Mouse (Mus musculus): Measurements from ENCODE around the gene Tenm3. TPM values are rescaled to one million over a fixed set of nuclear protein-coding genes. Genes with fewer than 3 reads are reported as not detected.

Tenm3 gene
- total RNA-seq, 2 experiments from 2014 or later: 122 to 147 TPM

DNA sequence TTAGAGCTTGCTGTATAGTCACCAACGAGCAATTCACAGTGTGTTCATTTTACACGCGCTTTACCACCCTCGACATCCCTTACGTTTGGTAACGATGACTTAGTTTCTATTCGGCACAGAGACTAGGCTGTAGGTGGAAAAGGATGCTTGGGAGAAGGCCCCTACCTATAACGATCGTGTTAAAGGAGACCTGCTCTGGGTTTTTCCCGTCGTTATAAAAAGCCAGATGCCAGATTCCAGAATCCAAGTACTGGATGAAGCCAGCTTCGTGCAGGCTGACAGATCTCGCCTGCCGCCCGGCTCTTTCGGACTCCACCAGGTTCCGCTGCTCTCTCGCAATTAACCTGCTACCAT is 500.7 kb downstream of the Tenm3 start:
- DNase-seq (ENCODE audit: low spot score in 2 of 2): no peak

DNA sequence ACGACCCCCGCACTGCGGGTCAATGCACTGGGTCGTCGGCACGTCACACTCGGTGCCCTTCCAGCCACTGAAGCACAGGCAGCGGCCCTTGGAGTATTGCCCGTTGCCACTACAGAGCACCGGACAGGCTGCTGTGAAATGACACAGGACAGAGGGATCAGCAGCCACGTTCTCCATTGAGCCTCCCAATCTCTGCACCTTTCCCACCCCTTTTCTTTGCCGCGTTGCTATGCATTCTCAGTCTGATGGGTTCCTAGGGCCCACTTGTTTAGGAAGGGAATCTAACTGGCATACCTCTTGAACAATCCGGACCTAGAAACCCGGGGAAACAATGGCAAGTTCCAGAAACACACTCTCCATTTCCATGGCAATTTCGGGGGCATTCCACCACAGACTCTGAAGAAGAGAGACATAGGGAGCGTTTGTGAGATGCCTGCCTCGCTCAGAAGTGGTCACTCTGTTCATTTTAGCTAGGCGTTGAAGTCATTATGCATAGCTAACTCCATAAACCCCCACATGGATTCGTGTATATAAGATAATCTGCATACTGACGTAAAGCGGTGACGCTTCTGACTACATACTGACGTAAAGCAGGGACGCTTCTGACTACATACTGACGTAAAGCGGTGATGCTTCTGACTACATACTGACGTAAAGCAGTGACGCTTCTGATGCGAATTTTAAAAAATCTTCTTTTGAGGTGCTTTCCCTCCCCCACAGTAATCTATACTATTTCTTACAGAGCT is 501.3 kb downstream of the Tenm3 start:
- peak in 1 of 2 experiments; percentile 24 for DNase-seq (ENCODE audit: low spot score in 2 of 2)

DNA sequence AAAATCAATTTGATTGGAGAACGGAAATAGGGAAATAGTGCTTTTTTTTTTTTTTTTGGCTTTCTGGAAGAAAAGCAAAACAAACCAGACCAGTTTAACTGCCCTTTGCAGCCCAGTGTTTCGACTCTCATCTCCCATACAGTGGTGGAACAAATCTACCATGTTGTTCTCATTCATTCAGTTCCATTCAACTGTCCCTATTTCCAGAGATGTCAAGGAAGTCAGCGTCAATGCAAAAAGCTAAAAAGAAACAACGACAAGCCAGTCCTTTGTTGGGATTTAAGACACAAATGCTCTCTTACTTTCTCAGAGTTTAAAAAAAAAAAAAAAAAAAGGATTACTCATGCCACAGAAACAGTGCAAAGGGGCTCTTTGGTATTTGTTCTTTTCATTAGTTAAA is 502.1 kb downstream of the Tenm3 start:
- no peak for DNase-seq (ENCODE audit: low spot score in 2 of 2)

DNA sequence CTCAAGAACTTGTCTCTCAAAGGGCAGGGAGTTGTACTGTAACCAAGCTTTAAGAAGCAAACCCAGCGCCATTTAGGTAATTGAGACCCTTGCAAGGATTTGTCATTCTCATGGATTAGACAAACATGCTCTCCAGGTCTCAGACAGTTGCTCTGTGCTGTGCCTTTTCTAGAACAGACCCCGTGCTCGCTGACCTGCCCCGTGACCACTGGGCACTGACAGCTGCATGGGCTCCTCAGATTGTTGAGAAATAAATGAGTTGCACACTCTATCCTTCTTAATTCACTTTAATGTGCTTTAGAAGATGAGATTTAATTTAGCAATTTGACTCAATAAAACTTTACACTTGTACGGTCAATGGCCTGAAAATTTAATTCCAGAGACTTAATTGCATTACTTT is 502.5 kb downstream of the Tenm3 start:
- DNase-seq (ENCODE audit: low spot score in 2 of 2): no peak

DNA sequence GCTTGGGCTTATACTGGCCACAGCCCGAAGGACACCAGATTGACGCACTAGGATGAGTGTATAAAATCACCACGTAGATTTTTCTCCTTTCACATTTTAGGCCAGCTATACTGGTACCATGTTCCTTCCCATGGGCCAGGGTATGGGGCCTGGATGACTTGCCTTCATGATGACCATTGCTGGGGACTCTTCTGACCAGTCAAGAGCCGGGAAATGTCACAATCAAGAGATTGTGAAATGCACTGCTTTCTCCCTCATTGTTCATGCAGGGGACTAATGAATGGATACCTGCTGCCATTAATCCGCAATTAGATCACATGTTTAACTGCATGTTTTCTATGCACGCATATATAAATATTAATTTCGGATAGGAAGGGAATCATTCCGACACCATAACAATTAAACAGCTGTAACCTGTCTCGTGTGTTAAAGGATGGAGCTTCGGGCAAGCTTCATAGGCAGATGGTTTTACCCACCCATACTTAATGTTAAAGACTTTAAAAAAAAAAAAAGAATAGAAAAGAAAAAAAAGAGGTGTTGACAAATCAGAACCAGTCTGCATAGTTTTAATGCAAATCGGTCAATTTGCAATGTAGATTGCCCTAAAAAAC is 521.0 kb downstream of the Tenm3 start:
- no peak for DNase-seq (ENCODE audit: low spot score in 2 of 2)

DNA sequence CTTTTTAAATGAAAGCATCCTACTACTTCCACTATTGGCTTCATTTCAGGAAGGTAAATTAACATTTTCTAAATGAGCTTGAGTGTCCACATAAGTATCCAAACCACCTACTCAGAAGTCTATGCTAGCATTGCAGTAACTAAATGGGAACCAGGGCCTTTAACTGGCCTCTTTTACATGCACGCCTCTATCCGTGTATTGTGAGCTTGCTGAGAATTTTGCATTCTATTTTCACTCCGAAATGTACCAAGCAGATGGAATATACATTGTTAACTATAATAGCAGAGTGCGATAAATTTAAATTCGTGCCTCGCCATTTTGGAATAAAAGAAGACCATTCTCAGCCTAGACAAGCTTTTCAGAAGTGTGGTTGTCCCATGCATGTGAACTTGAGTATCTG is 521.5 kb downstream of the Tenm3 start:
- DNase-seq (ENCODE audit: low spot score in 2 of 2): no peak

DNA sequence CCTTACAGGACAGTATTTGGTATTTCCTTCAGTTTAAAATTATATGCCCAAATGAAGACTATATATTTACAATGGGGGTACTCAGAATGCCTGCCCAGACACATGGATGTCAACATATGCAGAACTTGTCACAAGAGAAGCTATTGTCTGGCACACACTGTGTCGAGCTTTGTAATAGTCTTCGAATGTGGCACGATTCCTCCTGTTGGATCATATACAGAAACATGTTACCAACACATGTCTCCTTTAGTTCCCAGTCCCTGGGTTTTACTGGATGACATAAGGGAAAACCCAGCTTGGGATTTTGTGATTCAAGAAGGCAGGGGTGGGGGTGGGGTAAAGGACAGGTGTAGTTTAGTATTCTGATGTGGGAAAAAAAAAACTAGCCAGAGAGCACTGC is 524.1 kb downstream of the Tenm3 start:
- peak in 1 of 2 experiments; percentile 23 for DNase-seq (ENCODE audit: low spot score in 2 of 2)

- DNase-seq (ENCODE audit: low spot score in 2 of 2): no peak
These were observed 526.3 kb downstream of the Tenm3 start for GRCm38 (mm10) chr8:48317498-48317897.

GRCm38 (mm10) chr8:48315605-48316004 is 528.1 kb downstream of the Tenm3 start:
- no peak for DNase-seq (ENCODE audit: low spot score in 2 of 2)

- no peak for DNase-seq (ENCODE audit: low spot score in 2 of 2)
These were observed 529.8 kb downstream of the Tenm3 start for GRCm38 (mm10) chr8:48313985-48314368.

GRCm38 (mm10) chr8:48313210-48313984 is 530.4 kb downstream of the Tenm3 start:
- no peak for DNase-seq (ENCODE audit: low spot score in 2 of 2)

- DNase-seq (ENCODE audit: low spot score in 2 of 2): no peak
These were observed 532.0 kb downstream of the Tenm3 start for GRCm38 (mm10) chr8:48311706-48312105.

GRCm38 (mm10) chr8:48310240-48310849 is 533.4 kb downstream of the Tenm3 start:
- no peak for DNase-seq (ENCODE audit: low spot score in 2 of 2)

GRCm38 (mm10) chr8:48309191-48309987 is 534.4 kb downstream of the Tenm3 start:
- DNase-seq (ENCODE audit: low spot score in 2 of 2): no peak

DNA sequence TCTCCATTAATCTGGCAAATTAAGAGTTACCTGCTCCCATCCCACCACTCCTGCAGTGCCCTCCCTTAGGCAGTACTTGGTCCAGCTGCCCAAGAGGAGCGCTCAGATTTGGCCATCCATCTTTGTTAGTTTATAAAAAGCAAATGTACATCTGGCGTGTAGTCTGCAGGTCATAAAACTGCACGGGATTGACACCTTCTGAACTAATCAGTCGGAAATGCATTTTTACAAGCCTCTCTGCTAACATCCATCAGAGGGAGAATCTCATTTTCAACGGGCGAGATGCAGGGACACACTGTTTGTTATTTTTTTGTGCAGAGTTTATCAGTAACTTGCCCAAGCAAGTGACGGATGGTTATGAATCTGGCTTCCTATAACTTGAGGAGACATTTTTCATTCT is 539.5 kb downstream of the Tenm3 start:
- no peak for DNase-seq (ENCODE audit: low spot score in 2 of 2)

DNA sequence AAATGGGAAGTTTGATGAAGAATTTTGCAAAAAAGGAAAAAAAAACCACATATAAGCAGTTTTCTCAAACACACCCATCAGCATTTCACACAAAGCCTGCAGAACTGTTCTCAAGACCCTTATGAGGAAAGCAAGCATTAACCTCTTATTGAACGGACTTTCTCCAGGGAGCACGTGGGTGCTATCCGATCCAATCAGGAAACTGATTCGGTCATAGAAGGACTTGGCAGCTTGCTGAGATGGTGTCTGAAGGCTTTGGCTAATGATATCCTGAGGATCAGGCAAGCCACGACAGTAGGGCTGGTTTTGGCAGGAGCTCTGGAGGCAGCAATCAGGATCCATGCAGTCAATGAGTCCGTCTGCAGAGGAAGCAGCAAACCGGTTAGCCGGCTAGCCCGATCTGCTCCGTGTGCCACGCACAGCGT is 543.1 kb downstream of the Tenm3 start:
- peak; percentile 49 to 56 for DNase-seq (ENCODE audit: low spot score in 2 of 2)

DNA sequence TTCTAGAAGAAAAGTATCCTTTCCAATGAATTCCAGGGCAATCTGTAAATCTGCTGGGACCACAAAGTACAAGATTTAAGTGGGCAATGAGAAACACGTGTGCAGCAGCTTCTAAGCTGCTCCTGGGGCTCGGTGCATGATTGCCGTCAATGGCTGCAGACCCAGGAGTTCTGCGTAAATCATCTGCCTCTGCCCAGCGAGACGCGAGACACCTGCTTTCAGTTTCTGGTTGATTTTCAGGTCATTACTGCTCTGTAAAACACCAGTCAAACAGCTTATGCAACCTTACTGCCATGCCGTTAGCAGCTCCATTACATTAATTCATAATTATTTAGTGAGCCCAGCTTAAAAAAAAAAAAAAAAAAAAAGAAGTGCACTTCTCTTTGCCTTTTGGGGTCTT is 543.7 kb downstream of the Tenm3 start:
- no peak for DNase-seq (ENCODE audit: low spot score in 2 of 2)

DNA sequence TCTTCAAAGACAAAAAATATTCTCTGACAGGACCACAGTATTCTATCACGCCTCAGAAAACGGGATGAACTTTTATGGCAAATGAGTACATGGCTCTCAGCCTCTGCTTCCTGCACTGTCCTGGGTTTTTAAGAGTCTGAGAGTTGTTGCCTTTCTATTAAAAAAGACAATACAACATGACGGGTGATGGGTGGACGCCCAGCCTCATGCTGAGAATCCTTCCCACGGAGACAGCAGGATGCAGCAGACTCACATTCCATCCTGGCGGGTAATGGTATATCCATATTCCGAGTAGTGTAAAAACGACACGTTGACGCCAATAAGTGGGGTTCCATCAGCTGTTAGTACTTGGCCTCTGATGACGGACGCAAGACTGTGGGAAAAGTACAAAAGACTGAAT is 544.4 kb downstream of the Tenm3 start:
- DNase-seq (ENCODE audit: low spot score in 2 of 2): no peak

DNA sequence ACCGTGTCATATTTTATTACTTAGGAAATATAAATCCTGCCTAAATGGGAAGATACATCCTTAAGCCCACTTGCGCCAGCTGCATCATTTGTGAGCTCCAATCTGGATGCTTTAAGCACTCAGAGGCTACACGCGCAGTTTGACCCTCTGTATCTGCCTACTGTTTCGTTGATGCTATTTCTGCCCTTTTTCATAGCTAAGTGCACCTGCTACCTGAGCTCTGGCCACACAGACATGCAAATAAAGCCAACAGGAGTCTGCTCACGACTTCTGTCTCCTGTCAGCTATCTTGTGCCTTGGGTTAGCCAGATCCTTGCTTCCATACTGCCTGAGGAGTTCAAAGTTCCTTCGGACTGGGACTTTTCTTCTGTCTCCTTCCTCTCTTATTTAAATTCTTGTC is 547.4 kb downstream of the Tenm3 start:
- DNase-seq (ENCODE audit: low spot score in 2 of 2): no peak

GRCm38 (mm10) chr8:48295558-48295957 is 548.2 kb downstream of the Tenm3 start:
- no peak for DNase-seq (ENCODE audit: low spot score in 2 of 2)

- DNase-seq (ENCODE audit: low spot score in 2 of 2): no peak
These were observed 550.0 kb downstream of the Tenm3 start for GRCm38 (mm10) chr8:48293797-48294196.
